Mouse (Mus musculus): Measurements from ENCODE around the gene Dgke.

- TF ChIP-seq POLR2A (IDR thresholded peaks at IDR 0.05; ENCODE audit: borderline replicate concordance, control insufficient read depth, low read depth, low read length) (no peak), CTCF (IDR thresholded peaks at IDR 0.05; ENCODE audit: control insufficient read depth, insufficient read depth, low read length) (no peak)
Observed at GRCm38 (mm10) chr11:88986616-88987015, 80.0 kb downstream of the Dgke start.
